Mouse (Mus musculus) urinary bladder, postnatal 4 days (tissue): ENCODE measurements around the gene B3galnt2.
"Not testable (repeated sequence)": the region's sequence is repeated elsewhere in the genome, so short reads cannot be mapped to it uniquely, and the experiment has no call there.

Experiments used
- DNase-seq, 2 experiments: peaks; one replicate each; pipeline ENCODE4 v3.0.0; 2021 to 2022; ENCODE audit warnings: low spot score in 2 of 2

The B3galnt2 gene

DNA sequence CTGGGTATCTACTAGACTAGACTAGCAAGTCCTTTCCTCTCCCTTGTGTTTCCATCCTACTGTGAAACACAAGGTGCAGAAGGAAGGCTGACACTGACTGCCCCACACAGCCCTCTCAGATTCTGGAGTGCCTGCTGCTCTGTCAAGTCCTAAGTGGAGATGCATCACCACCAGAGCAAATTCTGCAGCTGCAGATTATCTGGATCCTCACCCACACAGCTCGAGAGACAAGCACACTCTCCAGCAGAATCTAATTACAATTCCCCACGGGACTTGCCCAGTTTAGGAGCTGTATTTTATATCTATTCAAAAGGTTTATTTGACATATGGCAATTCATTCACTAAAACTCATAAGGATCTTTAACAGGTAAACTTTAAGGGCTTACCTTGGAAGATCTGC is 51.8 kb downstream of the B3galnt2 start:
- no peak for DNase-seq

DNA sequence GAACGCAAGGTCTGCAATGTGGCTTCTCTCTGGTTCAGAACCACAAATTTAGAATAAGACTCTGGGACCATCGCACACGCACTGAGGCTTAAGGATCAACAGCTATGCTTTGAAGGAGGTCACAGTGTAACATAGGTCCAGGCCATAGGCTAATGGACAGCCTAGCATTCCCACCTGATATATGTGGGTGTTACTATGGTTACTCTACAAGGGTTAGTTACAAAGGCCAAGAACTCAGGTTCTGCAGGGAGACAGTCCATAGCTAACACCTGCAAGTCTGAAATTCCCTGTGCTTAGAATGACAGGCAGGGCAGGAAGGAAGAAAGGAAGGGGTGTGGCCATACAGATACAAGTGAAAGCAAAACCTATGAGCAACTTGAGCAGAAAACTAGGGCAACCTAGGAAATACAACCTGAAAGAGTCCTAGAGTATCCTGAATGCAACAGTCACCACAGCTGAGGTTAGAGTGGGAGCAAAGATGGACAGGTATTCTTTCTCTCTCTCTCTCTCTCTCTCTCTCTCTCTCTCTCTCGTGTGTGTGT is 57.3 kb downstream of the B3galnt2 start:
- no peak for DNase-seq

DNA sequence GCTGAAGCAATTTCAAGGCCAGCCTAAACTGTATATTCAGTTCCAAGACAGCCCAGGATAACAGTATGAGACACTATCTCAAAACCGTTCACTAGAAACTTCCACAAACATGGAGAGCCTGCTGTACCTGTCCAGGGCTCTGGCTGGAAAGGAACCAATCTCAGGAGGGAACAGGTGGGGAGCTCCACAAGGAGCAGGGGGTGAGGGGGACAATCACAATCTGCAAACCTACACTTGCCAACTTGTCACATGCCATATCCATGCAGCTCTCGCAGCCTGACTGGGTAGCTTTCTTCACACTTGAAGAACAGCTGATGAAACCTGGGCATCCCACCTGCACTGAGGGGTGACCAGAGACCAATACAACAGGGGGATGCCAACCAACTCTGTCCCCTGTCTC is 59.7 kb downstream of the B3galnt2 start:
- no peak for DNase-seq

DNA sequence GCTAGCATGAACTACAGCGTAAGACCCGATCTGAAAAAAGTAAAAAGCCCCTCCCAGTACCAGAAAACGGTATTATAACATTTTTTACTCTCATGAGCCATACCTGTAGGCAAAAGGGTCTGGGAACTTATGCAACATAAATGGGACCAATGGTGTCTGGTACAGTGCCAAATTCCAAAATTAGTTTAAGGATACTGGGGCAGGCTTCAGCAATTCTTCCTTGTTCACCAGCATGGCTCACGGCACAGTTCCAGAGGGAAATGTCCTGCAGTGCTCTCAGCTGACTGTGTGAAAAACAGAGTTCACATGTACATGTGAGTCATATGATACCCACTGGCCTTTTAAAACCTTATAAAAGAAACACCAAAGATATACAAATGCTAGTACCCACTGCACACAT is 60.3 kb downstream of the B3galnt2 start:
- no peak for DNase-seq

- DNase-seq: no peak
Observed at GRCm38 (mm10) chr13:14015609-14016008, 61.3 kb downstream of the B3galnt2 start.

GRCm38 (mm10) chr13:14018283-14018682 is 64.0 kb downstream of the B3galnt2 start:
- DNase-seq: no peak

GRCm38 (mm10) chr13:14018852-14019251 is 64.6 kb downstream of the B3galnt2 start:
- no peak for DNase-seq

DNA sequence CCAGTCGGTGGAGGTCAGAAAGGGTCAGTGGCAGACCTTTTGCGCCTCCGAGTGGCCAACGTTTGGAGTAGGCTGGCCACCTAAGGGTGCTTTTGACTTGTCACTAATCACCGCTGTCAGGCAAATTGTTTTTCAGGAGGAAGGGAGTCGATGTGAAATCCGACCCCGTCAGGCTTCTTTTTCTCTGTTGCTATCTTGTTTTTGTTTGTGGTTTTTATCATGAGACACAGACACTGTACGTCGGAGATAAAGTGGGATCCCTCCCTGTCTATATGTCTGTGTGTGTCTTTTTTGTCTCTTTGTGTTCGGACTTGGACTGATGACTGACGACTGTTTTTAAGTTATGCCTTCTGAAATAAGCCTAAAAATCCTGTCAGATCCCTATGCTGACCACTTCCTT is 67.1 kb downstream of the B3galnt2 start:
- DNase-seq: not testable (repeated sequence)

- DNase-seq: no peak
Observed at GRCm38 (mm10) chr13:14025554-14025953, 71.3 kb downstream of the B3galnt2 start.

GRCm38 (mm10) chr13:14026154-14026820 is 72.0 kb downstream of the B3galnt2 start:
- no peak for DNase-seq

- DNase-seq: no peak
Observed at GRCm38 (mm10) chr13:14033309-14034072, 79.2 kb downstream of the B3galnt2 start.

- no peak for DNase-seq
Observed at GRCm38 (mm10) chr13:14034073-14034348, 79.7 kb downstream of the B3galnt2 start.

- not testable (repeated sequence) for DNase-seq
Observed at GRCm38 (mm10) chr13:14035352-14035751, 81.1 kb downstream of the B3galnt2 start.

DNA sequence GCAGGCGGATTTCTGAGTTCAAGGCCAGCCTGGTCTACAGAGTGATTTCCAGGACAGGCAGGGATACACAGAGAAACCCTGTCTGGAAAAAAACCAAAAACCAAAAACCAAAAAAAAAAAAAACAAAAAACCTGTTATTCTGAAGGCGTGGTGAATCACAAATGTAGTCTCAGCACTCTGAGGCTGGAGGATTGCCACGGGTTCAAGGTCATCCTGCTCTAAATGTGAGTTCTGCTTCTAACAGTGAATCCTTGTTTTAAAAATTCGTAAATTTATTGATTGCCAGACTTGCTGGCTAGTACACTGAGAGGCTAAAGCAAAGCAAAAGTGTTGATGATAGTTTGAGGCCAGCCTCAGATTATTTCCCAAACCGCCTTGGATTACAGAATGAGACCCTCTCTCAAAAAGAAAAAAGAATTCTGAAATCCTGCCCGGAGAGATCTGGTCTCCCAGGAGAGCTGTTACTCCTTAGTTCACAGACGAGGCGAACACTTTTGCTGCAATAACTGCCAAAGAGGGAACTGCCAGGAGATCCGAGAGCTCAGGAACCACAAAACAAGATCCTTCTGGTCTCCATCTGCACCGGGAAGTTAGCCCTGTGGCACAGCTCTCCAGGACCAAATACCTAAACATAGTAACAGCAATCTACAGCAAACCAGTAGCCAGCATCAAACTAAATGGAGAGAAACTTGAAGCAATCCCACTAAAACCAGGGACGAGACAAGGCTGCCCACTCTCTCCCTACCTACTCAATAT is 81.8 kb downstream of the B3galnt2 start:
- DNase-seq: no peak

- DNase-seq: no peak
Observed at GRCm38 (mm10) chr13:14038911-14039291, 84.6 kb downstream of the B3galnt2 start.

DNA sequence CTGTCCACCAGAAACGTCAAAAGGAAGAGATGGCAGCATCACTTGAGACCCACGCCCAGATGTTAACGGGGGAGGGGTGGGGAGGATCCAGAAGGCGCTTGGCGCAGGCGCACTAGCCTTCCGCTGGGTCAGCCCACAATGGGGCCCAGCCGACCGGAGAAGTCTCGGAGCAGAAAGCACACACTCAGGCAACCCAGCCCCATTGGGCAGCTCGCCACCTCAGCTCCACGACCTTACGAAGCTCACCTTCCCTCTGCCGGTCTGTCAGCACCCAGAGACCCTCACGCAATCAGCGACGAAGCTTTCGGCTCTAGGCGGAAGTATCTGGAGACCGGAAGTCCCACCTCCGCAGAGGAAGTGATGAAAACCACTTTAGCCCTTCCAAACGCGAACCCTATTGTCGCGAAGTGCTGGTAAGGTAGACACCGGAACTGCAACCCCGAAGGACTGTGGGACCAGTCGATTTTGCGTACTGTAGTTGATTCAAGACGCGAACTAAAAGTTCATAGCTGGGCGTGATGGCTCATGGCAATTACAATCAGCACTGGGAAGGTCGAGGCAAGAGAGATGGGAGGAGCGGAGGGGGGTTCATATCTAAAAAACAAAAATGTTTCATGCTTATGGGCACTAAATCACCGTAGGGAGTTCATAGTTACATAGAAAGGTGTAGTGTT is 85.2 kb downstream of the B3galnt2 start, which contains the start of gene Tbce:
Gene Tbce, minus strand, starts transcription at position 347 of the 674 bp plus-strand sequence.
- peak; percentile 86 to 90 for DNase-seq

GRCm38 (mm10) chr13:14040186-14040585 is 85.9 kb downstream of the B3galnt2 start:
- DNase-seq: no peak

DNA sequence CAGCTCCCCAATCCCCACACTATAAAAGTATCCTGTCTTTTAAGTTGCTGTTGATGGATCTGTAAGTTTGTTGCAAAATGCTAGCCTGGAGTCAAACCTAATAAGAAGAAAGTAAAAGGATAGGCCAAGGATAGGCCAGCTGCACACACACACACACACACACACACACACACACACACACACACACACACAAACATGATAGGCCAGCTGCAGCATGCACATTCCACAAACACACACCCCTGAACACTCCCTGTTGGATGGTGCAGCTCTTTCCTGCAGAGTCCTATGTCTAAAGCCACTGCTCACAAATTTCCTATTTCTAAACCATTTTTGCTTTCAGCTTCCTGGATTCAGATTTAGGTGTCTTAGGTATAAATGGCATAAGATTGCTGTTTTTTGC is 89.6 kb downstream of the B3galnt2 start:
- DNase-seq: no peak

DNA sequence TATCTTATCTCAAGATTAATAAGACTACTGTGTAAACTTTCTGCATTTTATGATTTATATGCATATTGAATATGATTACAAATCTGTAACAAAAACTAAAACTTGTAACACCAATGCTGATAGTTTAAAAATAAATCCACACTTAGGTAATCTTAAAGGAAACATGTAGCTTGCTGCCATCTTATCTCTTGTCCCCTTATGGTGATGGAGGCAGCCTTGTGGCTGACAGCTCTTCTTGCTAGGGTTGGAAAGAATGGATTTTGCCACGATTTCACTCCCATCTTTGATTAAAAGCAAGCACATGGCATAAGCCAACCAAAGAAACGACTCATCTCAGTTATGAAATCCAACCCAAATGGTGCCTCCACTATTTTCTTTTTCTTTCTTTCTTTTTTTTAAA is 90.3 kb downstream of the B3galnt2 start:
- DNase-seq: no peak
